Mouse (Mus musculus): ENCODE results near the gene Pank3.

DNA sequence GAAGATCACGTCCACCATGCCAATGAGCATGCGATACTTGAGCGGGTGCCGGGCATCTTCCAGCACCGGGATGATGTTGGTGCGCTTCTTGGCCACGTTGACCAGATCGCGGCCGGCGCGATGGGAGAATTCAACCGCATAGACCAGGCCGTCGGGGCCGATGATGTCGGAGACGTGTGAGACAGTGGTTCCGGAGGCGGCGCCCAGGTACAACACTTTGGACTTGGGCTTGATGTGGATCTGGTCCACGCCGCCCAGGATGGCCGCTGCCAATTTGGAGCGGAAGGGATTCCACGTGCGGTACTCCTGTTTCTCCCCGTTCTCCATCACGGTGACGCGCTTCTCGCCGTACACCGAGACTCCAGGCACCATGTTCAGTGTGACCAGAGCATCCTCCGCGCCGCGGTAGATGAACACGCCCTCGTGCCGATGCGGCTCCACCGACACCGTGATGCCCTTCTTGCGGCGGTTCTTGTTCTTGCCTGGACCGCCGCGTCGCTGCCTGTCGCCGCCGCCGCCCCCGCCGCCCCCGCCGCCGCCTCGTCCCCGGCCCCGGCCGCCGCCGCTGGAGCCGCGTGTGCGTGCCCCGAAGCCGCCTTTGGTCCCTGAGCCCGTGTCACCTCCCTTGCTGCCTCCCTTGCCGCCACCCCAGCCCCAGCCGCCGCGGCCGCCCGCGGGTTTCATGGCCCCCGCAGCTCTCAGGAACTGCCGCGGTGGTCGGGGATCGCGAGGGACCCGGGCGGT lies 28.6 kb downstream of the Pank3 start:
- TF ChIP-seq CTCF (IDR thresholded peaks at IDR 0.05) (no peak), EP300 (IDR thresholded peaks at IDR 0.05) (no peak)
